Mouse (Mus musculus) neural tube, embryonic 11.5 days (tissue): ENCODE data around the gene Gm8797. TPM values are rescaled to one million over a fixed set of nuclear protein-coding genes. Genes with fewer than 3 reads are reported as not detected.
"Not testable (repeated sequence)": the region's sequence is repeated elsewhere in the genome, so short reads cannot be mapped to it uniquely, and the experiment has no call there.

Experiments
- ATAC-seq: fragments of 200-750 bp; cut with Nextera tagmentation; 2 replicates; pipeline ENCODE4 v1.8.0; 2017; ENCODE audit warnings: moderate number of reproducible peaks, mild to moderate bottlenecking, moderate TSS enrichment, moderate library complexity; ENCODE audit not compliant: insufficient read depth, low FRiP score, low TSS enrichment
- DNase-seq: peaks from one replicate; pipeline ENCODE4 v3.0.0-alpha.2; 2015; ENCODE audit warnings: low spot score
- H3K27ac ChIP-seq: fragments of 300-500 bp; sonication (generic); 2 replicates; pipeline ENCODE4 v1.5.1; 2014; ENCODE audit warnings: low read depth, mild to moderate bottlenecking, low read length
- H3K27me3 ChIP-seq: fragments of 300-500 bp; sonication (generic); 2 replicates; pipeline ENCODE4 v1.6.1; 2014; ENCODE audit warnings: mild to moderate bottlenecking, low read length, mixed read lengths; ENCODE audit not compliant: control insufficient read depth, insufficient read depth
- H3K36me3 ChIP-seq: fragments of 300-500 bp; sonication (generic); 2 replicates; pipeline ENCODE4 v1.6.1; 2014; ENCODE audit warnings: mild to moderate bottlenecking, low read length, moderate library complexity, mixed read lengths; ENCODE audit not compliant: control insufficient read depth, insufficient read depth
- H3K4me1 ChIP-seq: fragments of 300-500 bp; sonication (generic); 2 replicates; pipeline ENCODE4 v1.6.1; 2014; ENCODE audit warnings: low read length, mixed read lengths; ENCODE audit not compliant: control insufficient read depth, insufficient read depth
- H3K4me2 ChIP-seq: fragments of 300-500 bp; sonication (generic); 2 replicates; pipeline ENCODE4 v1.6.1; 2014; ENCODE audit warnings: low read depth, mild to moderate bottlenecking, moderate library complexity
- H3K4me3 ChIP-seq: fragments of 300-500 bp; sonication (generic); 2 replicates; pipeline ENCODE4 v1.5.1; 2014; ENCODE audit warnings: low read depth, low read length
- H3K9ac ChIP-seq: fragments of 300-500 bp; sonication (generic); 2 replicates; pipeline ENCODE4 v1.6.1; 2014; ENCODE audit warnings: mild to moderate bottlenecking, low read length
- H3K9me3 ChIP-seq: fragments of 300-500 bp; sonication (generic); 2 replicates; pipeline ENCODE4 v1.6.1; 2016; ENCODE audit warnings: low read length; ENCODE audit not compliant: control insufficient read depth
- WGBS: fragments of 180-500 bp; shearing (Covaris S2); extraction: QIAGEN DNeasy Blood & Tissue Kit; methylation state at CpG from one replicate; pipeline ENCODE4 v1.1.7; 2014; 5-methylcytosine and 5-hydroxymethylcytosine counted together
- polyA plus RNA-seq: library from polyadenylated mRNA; unstranded; fragments of >200 nt; fragmentation: Nextera tagmentation; extraction: Ambion mirVana; gene quantifications from 2 replicates; pipeline ENCODE4 v1.2.1, GENCODE M21; 2014

Gene Gm8797
- polyA plus RNA-seq: 12.8 and 14.6 TPM in 2 replicates

DNA sequence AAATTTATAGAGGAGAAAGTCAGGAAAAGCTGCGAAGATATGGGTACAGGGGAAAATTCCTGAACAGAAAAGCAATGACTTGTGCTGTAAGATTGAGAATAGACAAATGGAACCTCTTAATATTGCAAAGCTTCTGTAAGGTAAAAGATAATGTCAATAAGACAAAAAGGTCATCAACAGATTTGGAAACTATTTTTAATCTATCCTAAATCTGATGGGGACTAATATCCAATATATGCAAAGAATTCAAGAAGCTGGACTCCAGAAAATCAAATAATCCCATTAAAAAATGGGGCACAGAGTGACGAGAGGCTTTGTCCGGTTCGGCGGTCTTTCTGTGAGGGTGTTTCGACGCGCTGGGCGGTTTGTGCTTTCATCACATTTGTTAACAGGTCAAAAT, at the start of gene Gm8797:
Gm8797 (plus strand) TSS at position 301 of the 400 bp plus-strand sequence.
- H3K36me3 ChIP-seq, H3K27ac ChIP-seq, H3K4me3 ChIP-seq, H3K9me3 ChIP-seq, H3K4me2 ChIP-seq, H3K9ac ChIP-seq, ATAC-seq, DNase-seq, H3K27me3 ChIP-seq, H3K4me1 ChIP-seq: not testable (repeated sequence)
- 95% methylated on average over 9 of the region's 9 CpGs for WGBS

DNA sequence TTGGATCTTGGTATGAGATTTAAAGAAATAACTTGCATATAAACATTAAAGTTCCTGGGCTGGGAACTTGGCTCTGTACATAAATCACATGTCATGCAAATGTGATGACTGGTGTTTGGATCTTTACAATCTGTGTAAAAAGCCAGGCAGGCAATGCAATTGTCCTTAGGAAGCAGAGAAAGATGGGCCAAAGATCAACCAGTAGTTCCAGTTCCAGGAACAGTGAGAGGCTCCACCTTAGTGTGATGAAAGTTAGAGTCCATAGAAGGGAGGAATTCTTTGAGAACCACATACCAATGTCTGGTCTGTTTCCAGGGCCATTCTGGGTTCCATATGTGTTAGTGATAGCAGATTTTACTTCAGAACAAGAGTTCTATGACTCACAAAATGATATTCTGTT, 36.1 kb upstream of the Gm8797 start:
- Histone ChIP-seq H3K27ac (no peak overlapping the region), H3K9me3 (no peaks in the 10 kb centered on the region), H3K4me3 (no peak overlapping the region), H3K4me1 (no peaks in the 10 kb centered on the region), H3K27me3 (no peaks in the 10 kb centered on the region), H3K9ac (no peak overlapping the region), H3K4me2 (no peak overlapping the region), H3K36me3 (no peaks in the 10 kb centered on the region)
- ATAC-seq: no peak
- DNase-seq: no peak

DNA sequence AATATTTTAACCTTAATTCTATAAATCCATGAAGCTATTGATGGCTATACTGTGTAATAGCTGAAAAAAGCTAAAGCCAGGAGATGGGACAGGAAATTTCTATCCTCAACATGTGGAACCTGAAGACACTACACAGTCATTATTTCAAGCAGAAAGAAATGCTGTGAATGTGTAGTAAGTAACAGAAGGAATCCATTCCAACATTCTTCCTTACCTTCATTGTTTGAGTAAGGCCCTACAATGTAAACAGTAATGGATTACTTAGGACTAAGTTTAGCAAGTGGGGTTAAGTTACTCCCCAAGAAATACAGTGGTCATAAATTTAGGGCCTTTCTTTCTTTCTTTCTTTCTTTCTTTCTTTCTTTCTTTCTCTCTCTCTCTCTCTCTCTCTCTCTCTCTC, 17.7 kb upstream of the Gm8797 start:
- DNase-seq (no peak), ATAC-seq (no peak)
- Histone ChIP-seq H3K9me3 (no peaks in the 10 kb centered on the region), H3K27me3 (no peaks in the 10 kb centered on the region), H3K27ac (no peak overlapping the region), H3K4me1 (no peaks in the 10 kb centered on the region), H3K36me3 (no peaks in the 10 kb centered on the region), H3K9ac (no peak overlapping the region), H3K4me3 (no peak overlapping the region), H3K4me2 (no peak overlapping the region)

DNA sequence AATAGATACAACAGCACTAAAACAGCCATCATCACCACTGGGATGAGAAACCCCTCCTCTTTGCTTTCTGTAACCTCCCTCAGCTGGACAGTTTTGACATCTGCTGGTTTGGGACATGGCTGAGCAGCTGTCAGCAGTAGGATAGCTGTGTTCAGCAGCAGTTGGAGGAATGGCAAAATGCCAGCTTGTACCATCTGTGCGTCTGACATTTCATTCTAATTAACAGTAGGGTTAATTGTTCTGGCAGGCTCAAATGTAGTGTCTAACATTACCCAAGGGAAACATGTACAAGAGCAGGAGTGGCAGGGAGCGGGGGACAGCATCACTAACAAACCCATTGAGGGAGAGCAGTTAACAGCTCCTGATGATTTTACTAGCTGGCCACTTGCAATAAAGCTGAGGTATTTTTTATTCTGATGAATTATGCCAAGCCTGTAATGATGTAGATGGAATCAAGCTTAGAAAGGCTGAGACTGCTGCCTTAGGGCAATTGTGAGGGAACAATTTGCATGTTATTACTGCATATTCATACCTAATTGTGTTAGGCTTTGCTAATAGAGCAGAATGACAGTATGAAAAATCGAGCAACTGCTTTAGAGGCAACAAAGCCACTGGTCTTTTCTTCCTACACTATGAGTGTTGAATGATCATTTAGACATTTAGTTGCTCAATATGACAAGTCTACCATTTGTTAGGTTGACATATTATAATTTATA, 4.3 kb downstream of the Gm8797 start:
- Histone ChIP-seq H3K4me1 (no peaks in the 10 kb centered on the region), H3K4me2 (no peak overlapping the region), H3K36me3 (no peaks in the 10 kb centered on the region), H3K4me3 (no peak overlapping the region), H3K9me3 (no peaks in the 10 kb centered on the region), H3K27ac (no peak overlapping the region), H3K9ac (no peak overlapping the region), H3K27me3 (no peaks in the 10 kb centered on the region)
- 45% methylated on average over 3 of the region's 3 CpGs for WGBS
- peak; percentile 54 for DNase-seq
- peak; percentile 95 for ATAC-seq

DNA sequence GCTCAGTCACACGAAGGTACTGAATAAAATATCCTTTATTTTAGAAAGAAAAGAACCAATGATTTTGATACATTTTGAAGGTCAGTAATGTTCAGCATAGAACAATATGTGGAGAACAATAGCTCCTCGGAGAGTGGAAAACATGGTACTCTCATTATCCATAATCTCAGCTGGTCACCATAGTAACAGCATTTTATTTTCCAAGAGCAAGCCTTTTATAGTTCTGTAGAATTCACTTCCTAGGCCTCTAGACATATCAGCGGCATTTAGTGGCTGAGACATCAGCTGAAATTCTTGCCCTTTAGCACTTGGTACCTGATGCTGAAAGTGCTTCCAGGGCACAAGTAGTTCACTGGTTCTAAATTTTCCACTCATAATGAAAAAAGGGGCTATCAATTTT, 15.7 kb downstream of the Gm8797 start:
- Histone ChIP-seq H3K4me2 (no peak overlapping the region), H3K4me3 (no peak overlapping the region), H3K36me3 (no peaks in the 10 kb centered on the region), H3K4me1 (no peaks in the 10 kb centered on the region), H3K9ac (no peak overlapping the region), H3K27me3 (no peaks in the 10 kb centered on the region), H3K27ac (no peak overlapping the region), H3K9me3 (no peaks in the 10 kb centered on the region)
- 66% methylated on average over 3 of the region's 3 CpGs for WGBS
- no peak for DNase-seq
- ATAC-seq: no peak

DNA sequence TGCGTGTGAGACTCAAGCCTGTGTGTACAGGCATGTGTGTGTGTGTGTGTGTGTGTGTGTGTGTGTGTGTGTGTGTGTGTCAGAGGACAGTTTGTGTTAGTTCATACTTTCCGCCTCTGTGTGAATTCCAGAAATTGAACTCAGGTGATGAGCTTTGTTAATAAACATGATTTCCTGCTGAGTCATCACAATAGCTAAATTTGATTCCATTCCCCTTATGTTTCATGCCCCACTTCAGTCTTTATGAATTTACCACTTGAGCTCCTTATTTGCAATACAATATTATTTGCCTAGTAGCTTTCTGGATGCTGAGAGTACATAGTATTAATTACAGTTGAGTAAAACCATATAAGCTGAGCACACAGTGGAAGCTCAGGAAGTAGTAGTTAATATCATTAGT, 26.3 kb downstream of the Gm8797 start:
- Histone ChIP-seq H3K27me3 (no peaks in the 10 kb centered on the region), H3K9ac (no peak overlapping the region), H3K27ac (no peak overlapping the region), H3K4me2 (no peak overlapping the region), H3K4me1 (no peaks in the 10 kb centered on the region), H3K9me3 (no peaks in the 10 kb centered on the region), H3K4me3 (no peak overlapping the region), H3K36me3 (no peaks in the 10 kb centered on the region)
- ATAC-seq (no peak), DNase-seq (no peak)
- WGBS: 87% methylated on average over 2 of the region's 2 CpGs
